Mouse (Mus musculus) kidney, adult 2 months (tissue): ENCODE data around the gene Ube2e3.

Experiments used
- CTCF ChIP-seq: fragments of 200-500 bp; conservative IDR thresholded peaks from 2 replicates; pipeline ENCODE4 v1.5.1; 2011; ENCODE audit warnings: low read depth, mild to moderate bottlenecking, control low read depth, low read length, moderate library complexity, mixed read lengths; ENCODE audit not compliant: insufficient read depth, insufficient read length
- POLR2A ChIP-seq: fragments of 200-500 bp; IDR thresholded peaks from one replicate; pipeline ENCODE4 v1.6.1; 2011; ENCODE audit warnings: low read depth, low read length, control low read depth

DNA sequence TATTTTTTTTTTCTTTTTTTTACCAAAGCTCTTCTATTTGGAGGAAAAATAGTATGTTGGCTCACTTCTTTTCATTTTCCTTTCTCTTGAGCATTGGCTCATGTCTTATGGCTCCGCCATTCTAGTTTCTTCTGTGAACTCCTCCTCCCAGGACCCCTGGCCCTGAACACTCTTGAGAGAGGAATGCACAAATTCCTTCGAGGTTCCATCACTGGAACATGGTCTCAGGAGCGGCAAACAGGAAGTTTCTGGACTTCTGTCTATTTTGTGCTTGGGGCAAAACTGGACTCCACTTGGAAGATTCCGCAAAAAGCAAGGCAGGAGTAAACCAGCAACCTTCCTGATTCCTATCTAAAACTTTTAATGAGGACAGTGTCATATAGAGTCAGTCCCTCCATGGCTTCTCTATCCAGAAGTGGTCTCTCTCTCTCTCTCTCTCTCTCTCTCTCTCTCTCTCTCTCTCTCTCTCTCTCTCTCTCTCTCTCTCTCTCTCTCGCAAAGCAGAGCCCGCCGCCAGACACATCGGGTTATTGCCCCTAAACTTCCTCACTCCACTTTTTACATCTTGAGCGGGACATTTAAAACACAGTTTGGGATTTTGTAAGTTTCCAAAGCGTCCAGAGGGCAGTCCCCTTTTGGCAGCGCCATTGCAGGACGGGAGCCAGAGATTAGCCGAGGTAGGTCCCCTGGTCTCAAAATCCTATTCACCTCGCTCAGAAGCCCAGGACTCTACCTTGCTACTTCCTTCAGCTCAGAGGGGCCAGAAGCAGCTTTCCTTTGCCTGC lies at the start of gene Ube2e3:
- no peak for TF ChIP-seq CTCF
- TF ChIP-seq POLR2A, result no peak
